Mouse (Mus musculus): ENCODE data around the gene Gpr179. TPM values are rescaled to one million over a fixed set of nuclear protein-coding genes. Genes with fewer than 3 reads are reported as not detected.
"Not testable (repeated sequence)": the region's sequence is repeated elsewhere in the genome, so short reads cannot be mapped to it uniquely, and the experiment has no call there.

Gpr179 gene
- polyA plus RNA-seq, 1 experiment from 2014 or later = 0.03 TPM

DNA sequence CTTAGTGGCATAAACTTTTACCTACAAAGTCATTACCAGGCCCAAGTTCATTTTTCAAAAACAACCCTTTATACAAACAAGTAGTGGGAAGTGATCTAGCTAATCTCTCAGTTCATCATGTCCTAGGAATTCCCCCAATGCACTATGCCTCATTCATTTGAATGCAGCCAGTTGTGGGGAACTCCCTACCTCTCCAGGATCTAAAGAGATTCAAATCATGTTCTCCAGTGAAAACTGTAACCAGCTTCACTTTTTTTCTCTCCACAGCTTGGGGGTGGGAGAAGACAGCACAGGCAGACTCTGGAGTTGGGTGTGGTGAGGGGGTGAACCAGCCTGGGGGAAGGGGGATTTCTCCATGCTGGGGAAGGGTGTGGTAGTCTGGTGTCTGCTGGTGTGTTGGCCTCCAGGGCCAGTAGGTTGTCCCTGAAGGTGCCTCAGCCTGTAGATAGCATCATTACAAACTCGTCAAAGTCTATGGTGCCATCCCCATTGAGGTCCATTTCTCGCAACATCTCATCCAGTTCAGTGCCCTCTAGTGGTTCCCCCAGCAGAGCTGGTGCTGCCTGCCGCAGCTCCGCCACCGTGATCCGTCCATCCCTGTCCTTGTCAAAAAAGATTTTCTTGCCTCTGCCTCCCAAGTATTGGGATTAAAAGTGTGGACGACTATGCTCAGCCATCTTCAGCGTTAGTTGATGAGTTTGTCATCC is 29.8 kb downstream of the Gpr179 start:
- not testable (repeated sequence) for H3K27me3 ChIP-seq (replicated peaks; ENCODE audit: control insufficient read depth, insufficient read depth, low read length); ATAC-seq (replicated peaks; ENCODE audit: low FRiP score)
- peaks cover 31% of the 10 kb centered on the region for H3K36me3 ChIP-seq (ENCODE audit: control insufficient read depth, insufficient read depth, low read length)

DNA sequence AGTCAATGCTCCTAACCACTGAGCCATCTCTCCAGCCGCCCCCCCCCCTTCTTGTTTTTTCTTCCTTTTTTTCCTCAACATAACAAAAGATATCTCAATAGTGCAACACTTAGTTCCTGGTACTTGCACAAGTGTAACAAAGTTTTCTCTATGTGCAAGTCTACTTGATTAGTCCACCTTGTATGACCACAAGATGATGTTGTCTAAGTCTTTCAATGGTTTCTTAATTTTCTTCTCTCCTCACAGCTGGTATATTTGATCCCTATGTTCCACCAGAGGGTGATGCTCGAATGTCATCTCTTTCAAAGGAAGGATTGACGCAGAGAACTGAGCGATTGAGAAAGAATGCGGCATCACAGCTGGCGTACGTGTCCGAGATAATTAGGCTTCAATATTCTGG is 30.7 kb downstream of the Gpr179 start:
- no peaks in the 10 kb centered on the region for H3K9me3 ChIP-seq (ENCODE audit: control insufficient read depth, low read length)
- ATAC-seq (replicated peaks; ENCODE audit: low FRiP score) (no peak), DNase-seq (ENCODE audit: low spot score) (no peak)
- no peak overlapping the region for H3K9ac ChIP-seq (ENCODE audit: low read depth, low read length)
- no peak overlapping the region for H3K4me3 ChIP-seq (ENCODE audit: low read depth, low read length)
- H3K4me1 ChIP-seq (replicated peaks; ENCODE audit: control insufficient read depth, insufficient read depth, low read length) = peaks cover 7% of the 10 kb centered on the region
- no peak overlapping the region for H3K4me2 ChIP-seq
- no peaks in the 10 kb centered on the region for H3K27me3 ChIP-seq (replicated peaks; ENCODE audit: control insufficient read depth, insufficient read depth, low read length)
- 93% methylated on average over 8 of the region's 8 CpGs for WGBS
- no peak overlapping the region for H3K27ac ChIP-seq (ENCODE audit: low read depth, low read length)
- peaks cover 23% of the 10 kb centered on the region for H3K36me3 ChIP-seq (ENCODE audit: control insufficient read depth, insufficient read depth, low read length)

More for the DNA sequence above, 29.8 kb downstream of the Gpr179 start:
- not testable (repeated sequence) for H3K4me3 ChIP-seq (ENCODE audit: low read depth, low read length); DNase-seq (ENCODE audit: low spot score); H3K9me3 ChIP-seq (ENCODE audit: control insufficient read depth, low read length); H3K27ac ChIP-seq (ENCODE audit: low read depth, low read length); H3K4me1 ChIP-seq (replicated peaks; ENCODE audit: control insufficient read depth, insufficient read depth, low read length); H3K4me2 ChIP-seq; H3K9ac ChIP-seq (ENCODE audit: low read depth, low read length)
- WGBS = 83% methylated on average over 8 of the region's 8 CpGs

DNA sequence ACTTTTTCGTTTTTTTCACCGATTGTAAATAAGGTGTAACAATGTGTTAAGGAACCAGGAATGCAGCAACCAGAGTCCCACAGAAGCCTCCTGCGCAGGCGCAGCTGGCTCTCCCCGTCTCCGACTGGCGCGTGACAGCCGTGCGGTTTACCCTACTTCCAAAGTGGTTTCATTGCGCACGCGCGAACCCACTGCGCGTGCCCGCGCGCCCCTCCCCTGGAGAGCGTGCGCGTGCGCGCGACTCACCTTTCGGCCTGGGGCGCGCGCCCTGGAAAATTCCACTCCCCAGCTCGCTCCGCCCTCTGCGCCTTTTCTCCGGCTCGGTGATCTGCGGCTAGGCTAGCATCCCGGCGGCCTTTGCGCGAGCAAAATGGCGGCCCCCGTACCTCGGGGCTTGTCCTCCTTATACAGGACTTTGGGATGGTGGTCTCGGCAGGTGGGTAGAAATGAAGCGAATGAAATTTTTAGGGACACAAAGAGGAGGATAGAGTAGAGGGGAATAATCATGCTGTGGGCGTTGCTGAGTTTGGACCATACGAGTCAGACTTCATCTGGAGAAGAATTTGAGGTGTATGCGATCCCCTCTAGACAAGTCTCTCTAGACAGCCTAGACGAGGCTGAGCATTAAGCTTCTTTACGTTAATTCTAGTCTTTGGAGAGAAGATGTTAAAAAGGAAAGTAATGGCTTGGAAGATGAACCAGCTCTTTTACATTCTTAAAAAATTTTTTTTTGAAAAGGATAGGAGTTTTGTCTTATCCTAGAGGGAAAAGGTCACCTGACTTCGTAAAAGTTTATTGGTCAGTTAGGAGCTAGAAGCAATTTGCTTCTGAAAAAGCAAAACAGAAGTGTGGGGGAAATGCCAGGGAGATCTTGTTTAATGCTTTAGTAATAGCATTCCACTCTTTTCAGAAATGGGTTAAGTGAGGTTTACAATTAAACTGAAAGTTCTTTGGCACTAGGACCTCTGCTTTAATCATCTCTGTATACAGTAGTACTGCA is 36.1 kb downstream of the Gpr179 start, which contains the start of gene Mrpl45:
Mrpl45 (plus strand) TSS at position 213 of the 1,000 bp plus-strand sequence.
- Histone ChIP-seq H3K9ac (ENCODE audit: low read depth, low read length) (peak within 1 kb of the TSS; percentile 67), H3K4me3 (ENCODE audit: low read depth, low read length) (peak within 1 kb of the TSS; percentile 66), H3K9me3 (ENCODE audit: control insufficient read depth, low read length) (no peaks in the 10 kb centered on the region), H3K4me1 (replicated peaks; ENCODE audit: control insufficient read depth, insufficient read depth, low read length) (peaks cover 13% of the 10 kb centered on the region), H3K27me3 (replicated peaks; ENCODE audit: control insufficient read depth, insufficient read depth, low read length) (peaks cover 4% of the 10 kb centered on the region; the same call in 1 of the 2 replicates), H3K4me2 (peak within 1 kb of the TSS; percentile 72), H3K36me3 (ENCODE audit: control insufficient read depth, insufficient read depth, low read length) (no peaks in the 10 kb centered on the region; the same call in 1 of the 2 replicates), H3K27ac (ENCODE audit: low read depth, low read length) (peak within 1 kb of the TSS; percentile 58; the same call in 1 of the 2 replicates)
- peak; percentile 99 for DNase-seq (ENCODE audit: low spot score)
- WGBS = under 1% methylated on average over 50 of the region's 50 CpGs
- ATAC-seq (replicated peaks; ENCODE audit: low FRiP score) = peak; percentile 95

DNA sequence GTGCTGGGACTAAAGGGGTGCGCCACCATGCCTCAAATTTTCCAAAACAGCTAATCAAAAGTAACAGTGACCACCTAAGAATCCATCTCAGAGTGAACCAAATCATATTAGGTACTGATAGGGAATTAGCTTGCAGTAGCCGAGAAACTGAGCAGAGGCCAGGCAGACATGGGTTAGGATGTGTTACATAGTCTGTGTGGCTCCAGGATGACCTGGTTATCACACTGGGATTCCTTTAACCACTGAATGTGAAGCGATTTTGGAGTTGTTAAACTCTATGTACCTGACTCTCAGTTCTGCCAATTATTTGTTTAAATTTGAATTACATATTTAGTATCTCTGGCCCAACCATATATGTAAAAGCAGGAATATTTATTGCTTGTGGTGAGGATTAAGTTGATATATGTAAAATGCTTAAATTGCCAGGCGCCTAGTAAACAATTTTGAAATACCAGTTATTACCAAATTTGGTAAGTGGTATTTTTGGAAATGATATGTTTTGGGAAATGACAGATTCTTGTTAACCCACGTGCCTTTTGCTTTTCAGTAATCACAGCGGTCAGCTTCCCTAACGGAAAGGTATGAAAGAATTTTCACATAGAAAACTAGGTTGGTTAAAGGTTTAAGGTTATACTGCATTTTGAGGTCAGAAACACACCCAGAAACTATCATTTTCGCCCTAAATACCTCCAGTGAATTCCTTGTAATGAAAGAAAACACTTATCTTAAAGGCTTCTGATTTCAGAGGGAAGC is 37.0 kb downstream of the Gpr179 start:
- Histone ChIP-seq H3K27ac (ENCODE audit: low read depth, low read length) (peak overlapping the region; percentile 58; the same call in 1 of the 2 replicates), H3K4me2 (peak overlapping the region; percentile 72), H3K4me3 (ENCODE audit: low read depth, low read length) (peak overlapping the region; percentile 66), H3K9ac (ENCODE audit: low read depth, low read length) (peak overlapping the region; percentile 48; the same call in 1 of the 2 replicates), H3K9me3 (ENCODE audit: control insufficient read depth, low read length) (no peaks in the 10 kb centered on the region), H3K36me3 (ENCODE audit: control insufficient read depth, insufficient read depth, low read length) (no peaks in the 10 kb centered on the region), H3K27me3 (replicated peaks; ENCODE audit: control insufficient read depth, insufficient read depth, low read length) (peaks cover 4% of the 10 kb centered on the region; the same call in 1 of the 2 replicates), H3K4me1 (replicated peaks; ENCODE audit: control insufficient read depth, insufficient read depth, low read length) (peaks cover 20% of the 10 kb centered on the region)
- no peak for ATAC-seq (replicated peaks; ENCODE audit: low FRiP score)
- no peak for DNase-seq (ENCODE audit: low spot score)
- WGBS = 45% methylated on average over 8 of the region's 8 CpGs

DNA sequence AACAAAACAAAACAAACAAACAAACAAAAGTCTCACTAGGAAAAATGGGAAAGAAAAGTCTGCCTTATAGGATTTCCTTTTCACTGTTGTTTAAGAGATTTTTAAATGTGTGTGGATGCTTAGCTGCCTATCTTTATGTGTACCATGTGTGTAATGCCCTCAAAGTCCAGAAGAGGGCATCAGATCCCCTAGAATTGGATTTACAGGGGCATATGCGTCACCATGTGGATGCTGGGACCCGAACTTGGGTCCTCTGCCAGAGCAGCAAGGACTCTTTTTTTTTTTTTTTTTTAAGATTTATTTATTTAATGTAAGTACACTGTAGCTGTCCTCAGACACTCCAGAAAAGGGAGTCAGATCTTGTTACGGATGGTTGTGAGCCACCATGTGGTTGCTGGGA is 37.8 kb downstream of the Gpr179 start:
- 88% methylated on average over 3 of the region's 3 CpGs for WGBS
- no peak overlapping the region for H3K9ac ChIP-seq (ENCODE audit: low read depth, low read length)
- peaks cover 20% of the 10 kb centered on the region for H3K4me1 ChIP-seq (replicated peaks; ENCODE audit: control insufficient read depth, insufficient read depth, low read length)
- H3K27me3 ChIP-seq (replicated peaks; ENCODE audit: control insufficient read depth, insufficient read depth, low read length) = peaks cover 4% of the 10 kb centered on the region; the same call in 1 of the 2 replicates
- DNase-seq (ENCODE audit: low spot score) = no peak
- H3K36me3 ChIP-seq (ENCODE audit: control insufficient read depth, insufficient read depth, low read length) = no peaks in the 10 kb centered on the region
- H3K27ac ChIP-seq (ENCODE audit: low read depth, low read length) = no peak overlapping the region
- H3K4me2 ChIP-seq = no peak overlapping the region
- H3K4me3 ChIP-seq (ENCODE audit: low read depth, low read length) = no peak overlapping the region
- H3K9me3 ChIP-seq (ENCODE audit: control insufficient read depth, low read length) = no peaks in the 10 kb centered on the region
- ATAC-seq (replicated peaks; ENCODE audit: low FRiP score) = no peak

GRCm38 (mm10) chr11:97312871-97313270 is 39.0 kb downstream of the Gpr179 start:
- ATAC-seq (replicated peaks; ENCODE audit: low FRiP score); H3K36me3 ChIP-seq (ENCODE audit: control insufficient read depth, insufficient read depth, low read length); H3K9ac ChIP-seq (ENCODE audit: low read depth, low read length); H3K4me2 ChIP-seq; H3K9me3 ChIP-seq (ENCODE audit: control insufficient read depth, low read length); H3K4me3 ChIP-seq (ENCODE audit: low read depth, low read length); H3K27me3 ChIP-seq (replicated peaks; ENCODE audit: control insufficient read depth, insufficient read depth, low read length); DNase-seq (ENCODE audit: low spot score); H3K27ac ChIP-seq (ENCODE audit: low read depth, low read length): not testable (repeated sequence)
- 70% methylated on average over 1 of the region's 1 CpGs for WGBS
- peaks cover 20% of the 10 kb centered on the region for H3K4me1 ChIP-seq (replicated peaks; ENCODE audit: control insufficient read depth, insufficient read depth, low read length)

DNA sequence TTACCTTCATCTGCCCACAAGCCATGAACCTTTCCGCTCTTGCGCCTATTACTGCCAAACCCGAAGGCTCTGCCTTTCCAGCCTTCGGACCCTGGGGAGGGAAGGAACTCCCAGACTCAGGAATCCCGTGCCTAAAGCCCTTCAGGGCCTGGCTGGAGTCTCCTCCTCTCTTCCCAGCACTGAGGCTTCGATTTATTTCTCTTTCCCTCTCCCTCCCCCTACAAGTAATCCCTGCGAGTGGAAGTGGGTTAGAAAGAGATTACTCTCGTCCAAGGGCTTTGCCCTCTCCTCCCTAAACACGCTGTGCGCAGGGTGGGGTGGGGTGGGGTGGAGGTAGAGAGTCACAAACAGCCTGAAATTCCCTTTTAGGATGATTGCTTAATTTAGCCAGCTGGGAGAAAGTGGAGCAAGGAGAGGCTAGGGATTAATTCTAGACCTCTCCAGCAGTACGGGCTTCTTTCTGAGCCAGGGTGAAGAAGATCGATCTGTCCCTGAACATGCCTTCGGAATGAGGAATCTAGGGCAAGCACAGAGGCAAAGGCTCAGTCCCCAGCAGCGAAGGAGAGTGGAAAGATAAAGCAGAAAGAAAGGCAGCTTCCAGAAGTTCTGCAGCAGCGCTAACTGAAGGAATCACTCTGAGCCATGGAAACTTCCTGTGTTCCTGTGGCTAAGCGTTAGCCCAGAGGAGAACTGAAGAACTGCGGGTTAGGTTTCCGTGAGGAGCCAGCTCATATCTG is 40.8 kb downstream of the Gpr179 start:
- H3K4me1 ChIP-seq (replicated peaks; ENCODE audit: control insufficient read depth, insufficient read depth, low read length) = peaks cover 13% of the 10 kb centered on the region
- peak overlapping the region; percentile 4; the same call in 1 of the 2 replicates for H3K9ac ChIP-seq (ENCODE audit: low read depth, low read length)
- no peaks in the 10 kb centered on the region for H3K9me3 ChIP-seq (ENCODE audit: control insufficient read depth, low read length)
- peak overlapping the region; percentile 44 for H3K4me3 ChIP-seq (ENCODE audit: low read depth, low read length)
- H3K36me3 ChIP-seq (ENCODE audit: control insufficient read depth, insufficient read depth, low read length) = no peaks in the 10 kb centered on the region
- DNase-seq (ENCODE audit: low spot score) (no peak), ATAC-seq (replicated peaks; ENCODE audit: low FRiP score) (no peak)
- peak overlapping the region; percentile 81 for H3K4me2 ChIP-seq
- 5% methylated on average over 18 of the region's 18 CpGs for WGBS
- peaks cover 4% of the 10 kb centered on the region; the same call in 1 of the 2 replicates for H3K27me3 ChIP-seq (replicated peaks; ENCODE audit: control insufficient read depth, insufficient read depth, low read length)
- H3K27ac ChIP-seq (ENCODE audit: low read depth, low read length) = peak overlapping the region; percentile 64; the same call in 1 of the 2 replicates
